Mouse (Mus musculus): ENCODE measurements around the gene AW146154. TPM values are rescaled to one million over a fixed set of nuclear protein-coding genes. Genes with fewer than 3 reads are reported as not detected.

Gene AW146154
- polyA plus RNA-seq, 1 experiment from 2014 or later: 5.0 TPM

Other genes starting within 250 kb of the AW146154 start
- 9.6 and 9.9 TPM in 2 replicates for gene AI987944, start 106.5 kb downstream of the AW146154 start, polyA plus RNA-seq (2015; fragmentation: Nextera tagmentation; extraction: Ambion mirVana)
- 0.52 and 0.62 TPM in 2 replicates for gene Vmn2r57, start 51.2 kb downstream of the AW146154 start, polyA plus RNA-seq (2015; fragmentation: Nextera tagmentation; extraction: Ambion mirVana)
- 0.10 and 0.26 TPM in 2 replicates for gene Gm20449, start 473 bp downstream of the AW146154 start, polyA plus RNA-seq (2015; fragmentation: Nextera tagmentation; extraction: Ambion mirVana)
- 0.19 TPM in 1 of 2 replicates, not detected in the other for gene Gm6871, start 73.8 kb upstream of the AW146154 start, polyA plus RNA-seq (2015; fragmentation: Nextera tagmentation; extraction: Ambion mirVana)
- 13.5 and 14.3 TPM in 2 replicates for gene 2610021A01Rik, start 99.3 kb upstream of the AW146154 start, polyA plus RNA-seq (2015; fragmentation: Nextera tagmentation; extraction: Ambion mirVana)
- 20.8 and 22.0 TPM in 2 replicates for gene Zfp788, start 133.3 kb upstream of the AW146154 start, polyA plus RNA-seq (2015; fragmentation: Nextera tagmentation; extraction: Ambion mirVana)